Mouse (Mus musculus): ENCODE data around the gene Srp54a.

DNA sequence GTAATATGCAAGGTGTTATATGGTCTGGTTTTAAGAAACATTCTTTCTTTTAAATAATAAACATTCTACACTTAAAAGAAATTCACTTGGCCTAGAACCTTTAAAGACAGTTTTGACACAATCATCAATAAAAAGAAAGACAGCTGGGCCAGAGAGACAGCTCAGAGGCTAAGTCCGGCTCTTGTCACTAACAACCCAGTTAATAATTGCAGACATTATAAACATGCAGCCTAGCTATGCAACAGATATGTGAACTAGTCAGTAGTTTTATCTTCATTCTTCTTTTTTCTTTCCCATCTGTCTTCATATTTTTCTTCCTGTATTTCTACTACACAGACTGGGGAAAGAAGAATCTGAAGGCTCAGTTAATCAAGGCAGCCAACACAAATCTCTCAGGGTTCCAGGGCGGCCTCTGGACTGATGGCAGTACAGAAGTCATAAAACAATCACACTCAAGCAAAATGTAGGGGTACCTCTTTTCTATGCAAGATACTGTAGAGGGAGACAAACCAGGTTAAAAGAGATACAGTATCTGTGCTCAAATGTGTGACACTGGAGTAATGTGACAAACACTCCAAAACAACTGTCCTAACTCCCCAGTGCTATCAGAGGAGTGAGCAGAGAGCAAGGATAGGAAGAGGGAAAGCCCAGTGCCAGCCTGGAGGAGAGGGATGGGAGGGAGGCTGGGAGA is 25.4 kb upstream of the Srp54a start:
- TF ChIP-seq ZC3H11A (IDR thresholded peaks at IDR 0.05; ENCODE audit: borderline replicate concordance, low read depth, low read length) = no peak
- no peak for TF ChIP-seq CHD2 (IDR thresholded peaks at IDR 0.05; ENCODE audit: low read depth, low read length)
- no peak for TF ChIP-seq MAFK (IDR thresholded peaks at IDR 0.05; ENCODE audit: insufficient read depth, low read depth, low read length)
- TF ChIP-seq ZNF384 (IDR thresholded peaks at IDR 0.05; ENCODE audit: low read depth, low read length) = no peak

Measured in ES-E14 (cell line).